Mouse (Mus musculus): ENCODE data around the gene Olfr638. TPM values are rescaled to one million over a fixed set of nuclear protein-coding genes. Genes with fewer than 3 reads are reported as not detected.

Olfr638 gene
- polyA plus RNA-seq (2017; shearing (Covaris generic)): not detected

GRCm38 (mm10) chr7:103998446-103998845 lies at the start of gene Olfr638:
Gene Olfr638 (plus strand): TSS chr7:103998746.

GRCm38 (mm10) chr7:103970852-103971251 lies 27.7 kb upstream of the Olfr638 start, which contains the start of gene Olfr635:
Gene Olfr635 (plus strand): TSS chr7:103971152.

GRCm38 (mm10) chr7:104017203-104017602 lies 18.7 kb downstream of the Olfr638 start, which contains the start of gene Olfr639:
Gene Olfr639 (minus strand): TSS chr7:104017303.

GRCm38 (mm10) chr7:104025473-104025872 lies 26.9 kb downstream of the Olfr638 start, which contains the start of gene Olfr640:
Gene Olfr640 (minus strand): TSS chr7:104025573.

GRCm38 (mm10) chr7:104035145-104035544 lies 36.6 kb downstream of the Olfr638 start, which contains the start of gene Olfr641:
Gene Olfr641 (plus strand): TSS chr7:104035445.

GRCm38 (mm10) chr7:104052566-104052965 lies 54.0 kb downstream of the Olfr638 start, which contains the start of gene Olfr642:
Gene Olfr642 (minus strand): TSS chr7:104052666.

Other genes starting within 250 kb of the Olfr638 start
- not detected for gene Olfr630, start 241.4 kb upstream of the Olfr638 start, polyA plus RNA-seq (2017; shearing (Covaris generic))
- gene Olfr69, start 227.2 kb upstream of the Olfr638 start, polyA plus RNA-seq (2017; shearing (Covaris generic)): not detected
- not detected for gene Olfr68, start 219.0 kb upstream of the Olfr638 start, polyA plus RNA-seq (2017; shearing (Covaris generic))
- gene Olfr67, start 206.9 kb upstream of the Olfr638 start, polyA plus RNA-seq (2017; shearing (Covaris generic)): not detected
- 10 to 100 TPM in 1 of 2 experiments, under 1 TPM in 1; 0.96 to 10.7 TPM for gene Hbb-bt, start 184.8 kb upstream of the Olfr638 start, polyA plus RNA-seq (2017; shearing (Covaris generic))
- gene Hbb-bs, start 170.7 kb upstream of the Olfr638 start, polyA plus RNA-seq (2017; shearing (Covaris generic)): 10 to 100 TPM; 11.6 to 54.5 TPM
- gene Hbb-bh2, start 158.2 kb upstream of the Olfr638 start, polyA plus RNA-seq (2017; shearing (Covaris generic)): 1 to 10 TPM in 1 of 2 experiments, under 1 TPM in 1; 0.29 to 2.1 TPM
- gene Hbb-bh1, start 155.6 kb upstream of the Olfr638 start, polyA plus RNA-seq (2017; shearing (Covaris generic)): 1 to 10 TPM; 1.6 to 7.8 TPM
- under 1 TPM in 1 of 2 experiments, not detected in 1; 0.77 TPM for gene Hbb-y, start 145.5 kb upstream of the Olfr638 start, polyA plus RNA-seq (2017; shearing (Covaris generic))
- gene Olfr66, start 112.5 kb upstream of the Olfr638 start, polyA plus RNA-seq (2017; shearing (Covaris generic)): not detected
- gene Olfr64, start 104.3 kb upstream of the Olfr638 start, polyA plus RNA-seq (2017; shearing (Covaris generic)): under 1 TPM; 0.05 to 0.42 TPM
- gene Olfr65, start 95.3 kb upstream of the Olfr638 start, polyA plus RNA-seq (2017; shearing (Covaris generic)): not detected
- not detected for gene Olfr631, start 69.9 kb upstream of the Olfr638 start, polyA plus RNA-seq (2017; shearing (Covaris generic))
- gene Olfr632, start 64.4 kb upstream of the Olfr638 start, polyA plus RNA-seq (2017; shearing (Covaris generic)): not detected
- not detected for gene Olfr633, start 54.3 kb upstream of the Olfr638 start, polyA plus RNA-seq (2017; shearing (Covaris generic))
- gene Olfr635, start 27.6 kb upstream of the Olfr638 start, polyA plus RNA-seq (2017; shearing (Covaris generic)): under 1 TPM; 0.06 to 0.16 TPM
- gene Olfr639, start 18.6 kb downstream of the Olfr638 start, polyA plus RNA-seq (2017; shearing (Covaris generic)): under 1 TPM; 0.04 to 0.12 TPM
- not detected for gene Olfr640, start 26.8 kb downstream of the Olfr638 start, polyA plus RNA-seq (2017; shearing (Covaris generic))
- gene Olfr641, start 36.7 kb downstream of the Olfr638 start, polyA plus RNA-seq (2017; shearing (Covaris generic)): not detected
- gene Olfr642, start 53.9 kb downstream of the Olfr638 start, polyA plus RNA-seq (2017; shearing (Covaris generic)): under 1 TPM in 1 of 2 experiments, not detected in 1; 0.06 TPM
- under 1 TPM; 0.05 to 0.47 TPM for gene 4930516K23Rik, start 62.7 kb downstream of the Olfr638 start, polyA plus RNA-seq (2017; shearing (Covaris generic))
- under 1 TPM in 1 of 2 experiments, not detected in 1; 0.17 TPM for gene Olfr644, start 73.1 kb downstream of the Olfr638 start, polyA plus RNA-seq (2017; shearing (Covaris generic))
- gene Olfr645, start 86.7 kb downstream of the Olfr638 start, polyA plus RNA-seq (2017; shearing (Covaris generic)): under 1 TPM in 1 of 2 experiments, not detected in 1; 0.29 TPM
- gene Olfr646, start 106.1 kb downstream of the Olfr638 start, polyA plus RNA-seq (2017; shearing (Covaris generic)): under 1 TPM in 1 of 2 experiments, not detected in 1; 0.31 TPM
- not detected for gene Ubqln5, start 131.1 kb downstream of the Olfr638 start, polyA plus RNA-seq (2017; shearing (Covaris generic))
- gene Olfr643, start 138.7 kb downstream of the Olfr638 start, polyA plus RNA-seq (2017; shearing (Covaris generic)): not detected
- not detected for gene Ubqln3, start 144.5 kb downstream of the Olfr638 start, polyA plus RNA-seq (2017; shearing (Covaris generic))
- not detected for gene Ubqlnl, start 151.8 kb downstream of the Olfr638 start, polyA plus RNA-seq (2017; shearing (Covaris generic))
- under 1 TPM in 1 of 2 experiments, not detected in 1; 0.07 TPM for gene Olfm5, start 166.1 kb downstream of the Olfr638 start, polyA plus RNA-seq (2017; shearing (Covaris generic))
- under 1 TPM in 1 of 2 experiments, not detected in 1; 0.10 TPM for gene Olfr648, start 184.6 kb downstream of the Olfr638 start, polyA plus RNA-seq (2017; shearing (Covaris generic))
- gene Olfr649, start 197.2 kb downstream of the Olfr638 start, polyA plus RNA-seq (2017; shearing (Covaris generic)): not detected
- 1 to 10 TPM; 2.7 to 3.6 TPM for gene Trim6, start 220.0 kb downstream of the Olfr638 start, polyA plus RNA-seq (2017; shearing (Covaris generic))
- 10 to 100 TPM; 41.8 to 55.6 TPM for gene Trim34a, start 245.7 kb downstream of the Olfr638 start, polyA plus RNA-seq (2017; shearing (Covaris generic))